Mouse (Mus musculus) A20 (cell line): Measurements from ENCODE around the gene Tekt5.

Experiments used
- DNase-seq: peaks from one replicate; pipeline ENCODE4 v3.0.0-alpha.2; 2011; ENCODE audit warnings: low read depth, low spot score

Tekt5 gene

GRCm38 (mm10) chr16:10336454-10337421 lies 58.6 kb downstream of the Tekt5 start:
- no peak for DNase-seq

GRCm38 (mm10) chr16:10335953-10336352 lies 59.3 kb downstream of the Tekt5 start:
- DNase-seq, result no peak

GRCm38 (mm10) chr16:10332732-10333131 lies 62.6 kb downstream of the Tekt5 start:
- no peak for DNase-seq

- DNase-seq, result no peak
Observed at GRCm38 (mm10) chr16:10330586-10331495, 64.4 kb downstream of the Tekt5 start.

- no peak for DNase-seq
Observed at GRCm38 (mm10) chr16:10327563-10328333, 67.5 kb downstream of the Tekt5 start.

GRCm38 (mm10) chr16:10319914-10320569 lies 75.2 kb downstream of the Tekt5 start:
- no peak for DNase-seq

GRCm38 (mm10) chr16:10317197-10317544 lies 78.1 kb downstream of the Tekt5 start:
- DNase-seq, result no peak

- no peak for DNase-seq
Observed at GRCm38 (mm10) chr16:10316493-10317196, 78.6 kb downstream of the Tekt5 start.

GRCm38 (mm10) chr16:10313646-10314088 lies 81.6 kb downstream of the Tekt5 start, which contains the start of gene Emp2:
Gene Emp2, minus strand, starts transcription at chr16:10313968.
- no peak for DNase-seq

GRCm38 (mm10) chr16:10313226-10313625 lies 82.1 kb downstream of the Tekt5 start:
- DNase-seq, result no peak

GRCm38 (mm10) chr16:10311989-10312388 lies 83.3 kb downstream of the Tekt5 start:
- DNase-seq, result no peak

- no peak for DNase-seq
Observed at GRCm38 (mm10) chr16:10311086-10311485, 84.2 kb downstream of the Tekt5 start.

GRCm38 (mm10) chr16:10310507-10310906 lies 84.8 kb downstream of the Tekt5 start:
- DNase-seq, result no peak
